Mouse (Mus musculus) MEL (cell line): ENCODE data around the gene Pard3b. TPM values are rescaled to one million over a fixed set of nuclear protein-coding genes. Genes with fewer than 3 reads are reported as not detected.

ENCODE experiments used
- DNase-seq: peaks from one replicate; pipeline ENCODE4 v3.0.0; 2011; ENCODE audit warnings: low read depth, low spot score
- H3K27ac ChIP-seq: 2 replicates; pipeline ENCODE4 v1.5.1; 2012; ENCODE audit warnings: low read depth, mild to moderate bottlenecking, control low read depth, low read length, moderate library complexity; ENCODE audit not compliant: control insufficient read depth
- H3K27me3 ChIP-seq, 2 experiments: fragments of 150-350 bp in 1 of 2; sonication (generic) in 1 of 2; 2 replicates each; pipeline ENCODE4 v1.6.1; 2012; ENCODE audit warnings: low read length in 2 of 2, mild to moderate bottlenecking in 2 of 2, improper control_type of control experiment in 1 of 2, moderate library complexity in 1 of 2; ENCODE audit not compliant: insufficient read depth in 2 of 2, control insufficient read depth in 1 of 2
- H3K36me3 ChIP-seq, 2 experiments: 2 replicates each; pipeline ENCODE4 v1.6.1; 2012 to 2014; ENCODE audit warnings: low read length in 2 of 2, improper control_type of control experiment in 1 of 2, inconsistent platforms in 1 of 2, mild to moderate bottlenecking in 1 of 2; ENCODE audit not compliant: insufficient read depth in 2 of 2, control insufficient read depth in 1 of 2
- H3K4me1 ChIP-seq, 2 experiments: fragments of 150-350 bp in 1 of 2; sonication (generic) in 1 of 2; 2 replicates each; pipeline ENCODE4 v1.6.1; 2012; ENCODE audit warnings: low read length in 2 of 2, improper control_type of control experiment in 1 of 2, mild to moderate bottlenecking in 1 of 2; ENCODE audit not compliant: insufficient read depth in 2 of 2, control insufficient read depth in 1 of 2
- H3K4me3 ChIP-seq, 2 experiments: fragments of 150-350 bp in 1 of 2; sonication (generic) in 1 of 2; 2 replicates each; pipeline ENCODE4 v1.5.1; 2012; ENCODE audit warnings: low read depth in 2 of 2, low read length in 2 of 2, mild to moderate bottlenecking in 2 of 2, moderate library complexity in 2 of 2, control low read depth in 1 of 2, improper control_type of control experiment in 1 of 2; ENCODE audit not compliant: control insufficient read depth in 1 of 2, insufficient read depth in 1 of 2
- H3K79me2 ChIP-seq: 2 replicates; pipeline ENCODE4 v1.6.1; 2012; ENCODE audit warnings: mild to moderate bottlenecking, low read length, moderate library complexity; ENCODE audit not compliant: control insufficient read depth, poor library complexity, insufficient read depth
- H3K9ac ChIP-seq: 2 replicates; pipeline ENCODE4 v1.6.1; 2012; ENCODE audit warnings: low read depth, mild to moderate bottlenecking, control low read depth, low read length, moderate library complexity; ENCODE audit not compliant: control insufficient read depth, poor library complexity, severe bottlenecking
- H3K9me3 ChIP-seq: fragments of 150-350 bp; sonication (generic); replicated peaks from 2 replicates; pipeline ENCODE4 v1.6.1; 2012; ENCODE audit warnings: mild to moderate bottlenecking, low read length, improper control_type of control experiment, moderate library complexity; ENCODE audit not compliant: insufficient read depth
- BHLHE40 ChIP-seq: IDR thresholded peaks from 2 replicates; pipeline ENCODE4 v1.6.1; 2012; ENCODE audit warnings: low read depth, mild to moderate bottlenecking, inconsistent platforms, low read length, improper control_type of control experiment, borderline replicate concordance
- CHD2 ChIP-seq: IDR thresholded peaks from 2 replicates; pipeline ENCODE4 v1.6.1; 2011; ENCODE audit warnings: low read length, improper control_type of control experiment
- CTCF ChIP-seq, 3 experiments: IDR thresholded peaks in 2 of 3; conservative IDR thresholded peaks in 1 of 3; 2 replicates each; pipeline ENCODE4 v1.5.1; 2011 to 2012; ENCODE audit warnings: low read length in 3 of 3, low read depth in 2 of 3, mild to moderate bottlenecking in 2 of 3, improper control_type of control experiment in 1 of 3, inconsistent platforms in 1 of 3, mixed read lengths in 1 of 3, moderate library complexity in 1 of 3; ENCODE audit not compliant: control insufficient read depth in 1 of 3, insufficient read depth in 1 of 3, poor library complexity in 1 of 3, severe bottlenecking in 1 of 3
- ELF1 ChIP-seq: IDR thresholded peaks from 2 replicates; pipeline ENCODE4 v1.6.1; 2014; ENCODE audit warnings: low read depth, mild to moderate bottlenecking, inconsistent platforms, low read length, improper control_type of control experiment, moderate library complexity
- EP300 ChIP-seq, 2 experiments: IDR thresholded peaks; 2 replicates each; pipeline ENCODE4 v1.6.1; 2011; ENCODE audit warnings: improper control_type of control experiment in 2 of 2, low read length in 2 of 2, low read depth in 1 of 2, mild to moderate bottlenecking in 1 of 2
- ETS1 ChIP-seq: IDR thresholded peaks from 2 replicates; pipeline ENCODE4 v1.6.1; 2012; ENCODE audit warnings: low read depth, mild to moderate bottlenecking, inconsistent platforms, low read length, improper control_type of control experiment, moderate library complexity
- GABPA ChIP-seq: IDR thresholded peaks from 2 replicates; pipeline ENCODE4 v1.6.1; 2012; ENCODE audit warnings: low read depth, mild to moderate bottlenecking, inconsistent platforms, low read length, improper control_type of control experiment, moderate library complexity
- MAZ ChIP-seq: IDR thresholded peaks from 2 replicates; pipeline ENCODE4 v1.6.1; 2012; ENCODE audit warnings: low read depth, mild to moderate bottlenecking, inconsistent platforms, low read length, improper control_type of control experiment
- MEF2A ChIP-seq: IDR thresholded peaks from 2 replicates; pipeline ENCODE4 v1.6.1; 2014; ENCODE audit warnings: low read depth, mild to moderate bottlenecking, inconsistent platforms, low read length, improper control_type of control experiment; ENCODE audit not compliant: poor library complexity, insufficient replicate concordance, severe bottlenecking; ENCODE audit errors: extremely low read depth
- MYC ChIP-seq: IDR thresholded peaks from 2 replicates; pipeline ENCODE4 v1.6.1; 2011; ENCODE audit warnings: low read depth, mild to moderate bottlenecking, low read length, improper control_type of control experiment, moderate library complexity
- NELFE ChIP-seq: IDR thresholded peaks from 2 replicates; pipeline ENCODE4 v1.6.1; 2011; ENCODE audit warnings: low read depth, low read length, improper control_type of control experiment
- POLR2A ChIP-seq, 2 experiments: IDR thresholded peaks; 2 replicates each; pipeline ENCODE4 v1.6.1; 2011 to 2012; ENCODE audit warnings: low read length in 2 of 2, mild to moderate bottlenecking in 2 of 2, control low read depth in 1 of 2, improper control_type of control experiment in 1 of 2, low read depth in 1 of 2, moderate library complexity in 1 of 2; ENCODE audit not compliant: control insufficient read depth in 1 of 2, insufficient read depth in 1 of 2, poor library complexity in 1 of 2
- RAD21 ChIP-seq: IDR thresholded peaks from 2 replicates; pipeline ENCODE4 v1.6.1; 2011; ENCODE audit warnings: mild to moderate bottlenecking, low read depth, low read length, improper control_type of control experiment
- RCOR1 ChIP-seq: IDR thresholded peaks from 2 replicates; pipeline ENCODE4 v1.6.1; 2012; ENCODE audit warnings: low read depth, mild to moderate bottlenecking, inconsistent platforms, low read length, improper control_type of control experiment
- SIN3A ChIP-seq: IDR thresholded peaks from 2 replicates; pipeline ENCODE4 v1.6.1; 2012; ENCODE audit warnings: low read length, improper control_type of control experiment, inconsistent platforms
- TAL1 ChIP-seq: IDR thresholded peaks from 2 replicates; pipeline ENCODE4 v1.6.1; 2012; ENCODE audit warnings: mild to moderate bottlenecking, inconsistent platforms, low read length, moderate library complexity, mixed read lengths
- TCF12 ChIP-seq: IDR thresholded peaks from 2 replicates; pipeline ENCODE4 v1.6.1; 2014; ENCODE audit warnings: low read depth, mild to moderate bottlenecking, inconsistent platforms, low read length, improper control_type of control experiment, moderate library complexity
- USF1 ChIP-seq: IDR thresholded peaks from 2 replicates; pipeline ENCODE4 v1.6.1; 2014; ENCODE audit warnings: low read depth, mild to moderate bottlenecking, inconsistent platforms, low read length, improper control_type of control experiment, moderate library complexity
- USF2 ChIP-seq, 2 experiments: IDR thresholded peaks; 2 replicates each; pipeline ENCODE4 v1.6.1; 2011 to 2012; ENCODE audit warnings: improper control_type of control experiment in 2 of 2, low read length in 2 of 2, borderline replicate concordance in 1 of 2, inconsistent platforms in 1 of 2, low read depth in 1 of 2, mild to moderate bottlenecking in 1 of 2; ENCODE audit not compliant: insufficient read depth in 1 of 2
- polyA plus RNA-seq, 2 experiments: library from polyadenylated mRNA; stranded (reverse) in 1 of 2; unstranded in 1 of 2; fragments of >175 nt in 1 of 2; fragments of >200 nt in 1 of 2; gene quantifications; 2 replicates each; pipeline versions ENCODE4 v1.2.1 to v1.2.4; 2012; ENCODE audit warnings: low replicate concordance in 2 of 2, low read depth in 1 of 2; ENCODE audit not compliant: insufficient read length in 2 of 2, insufficient read depth in 1 of 2, missing spikeins in 1 of 2
- total RNA-seq: library from RNA; depleted of rRNA; stranded (reverse); fragments of 300-350 nt; gene quantifications from 2 replicates; pipeline ENCODE4 v1.2.3, GENCODE M21; 2012

The Pard3b gene
- total and polyA plus RNA-seq, 3 experiments: not detected

DNA sequence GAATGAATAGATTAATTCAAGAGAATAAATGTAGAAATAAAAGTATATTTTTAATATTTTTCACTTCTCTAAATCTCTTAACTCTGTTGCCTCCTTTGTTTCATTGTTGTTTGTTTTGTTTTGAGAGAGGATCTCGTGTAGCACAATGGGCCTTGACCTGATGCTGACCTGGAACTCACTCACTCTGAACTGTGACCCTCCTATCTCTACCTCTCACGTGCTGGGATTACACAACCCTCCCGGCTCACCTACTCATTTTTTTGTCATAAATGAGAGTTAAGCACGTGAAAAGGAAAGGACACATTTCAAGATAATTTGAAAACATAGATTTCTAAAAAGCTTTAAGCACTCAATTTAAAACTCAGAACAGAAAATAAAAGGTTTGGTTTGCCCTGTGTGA lies 928.0 kb downstream of the Pard3b start:
- no peaks in the 10 kb centered on the region for H3K27me3 ChIP-seq
- no peak for DNase-seq
- H3K27ac ChIP-seq: no peak overlapping the region
- H3K9ac ChIP-seq: no peak overlapping the region
- H3K9me3 ChIP-seq: no peaks in the 10 kb centered on the region
- H3K36me3 ChIP-seq: no peaks in the 10 kb centered on the region
- TF ChIP-seq BHLHE40 (no peak), RAD21 (no peak), SIN3A (no peak), USF1 (no peak), TCF12 (no peak), POLR2A (IDR thresholded peaks at IDR 0.05; ENCODE audit: control insufficient read depth in 1 of 2, insufficient read depth in 1 of 2, low read depth in 1 of 2, low read length in 2 of 2, poor library complexity in 1 of 2) (no peak), NELFE (no peak), ELF1 (no peak), GABPA (no peak), ETS1 (no peak), MYC (no peak), MAZ (no peak)
- no peaks in the 10 kb centered on the region for H3K4me1 ChIP-seq
- no peaks in the 10 kb centered on the region for H3K79me2 ChIP-seq
- no peak overlapping the region for H3K4me3 ChIP-seq

DNA sequence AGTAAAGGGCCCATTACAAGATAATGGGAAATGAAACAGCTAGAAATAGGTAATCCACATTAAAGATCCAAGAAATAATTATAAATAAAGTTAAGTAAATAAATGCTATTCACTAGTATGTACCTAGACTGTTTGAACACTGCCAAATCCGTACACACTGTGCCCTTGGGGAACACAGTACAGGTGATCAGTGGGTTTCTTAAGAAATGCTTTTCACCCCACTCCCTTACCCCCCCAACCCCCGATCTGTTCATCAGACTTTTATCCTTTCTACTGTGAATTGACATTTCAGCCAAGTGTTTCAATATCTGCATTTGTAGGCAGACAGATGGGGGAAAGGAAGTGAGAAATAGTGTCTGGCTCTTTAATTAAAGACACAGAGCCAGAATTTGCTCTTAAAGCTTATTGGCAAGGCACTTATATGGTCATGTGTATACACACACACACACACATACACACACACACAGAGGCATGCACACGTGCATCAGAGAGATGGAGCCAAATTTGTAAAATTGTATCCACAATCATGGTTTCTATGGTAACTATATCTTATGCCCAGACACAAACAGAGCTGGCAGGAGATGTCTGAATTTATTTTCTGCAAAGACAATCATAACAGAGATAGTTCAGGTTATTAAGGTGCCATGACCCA lies 938.4 kb downstream of the Pard3b start:
- Histone ChIP-seq H3K27ac (no peak overlapping the region), H3K9ac (no peak overlapping the region), H3K27me3 (no peaks in the 10 kb centered on the region), H3K36me3 (no peaks in the 10 kb centered on the region), H3K4me1 (no peaks in the 10 kb centered on the region), H3K79me2 (no peaks in the 10 kb centered on the region), H3K4me3 (no peak overlapping the region), H3K9me3 (no peaks in the 10 kb centered on the region)
- no peak for DNase-seq
- no peak for TF ChIP-seq TAL1
- no peak for TF ChIP-seq USF2 (IDR thresholded peaks at IDR 0.05; ENCODE audit: borderline replicate concordance in 1 of 2, insufficient read depth in 1 of 2, low read depth in 1 of 2, low read length in 2 of 2)
- no peak for TF ChIP-seq CTCF (IDR thresholded peaks at IDR 0.05 in 2 of 3, conservative IDR thresholded peaks at IDR 0.05 in 1 of 3; ENCODE audit: control insufficient read depth in 1 of 3, insufficient read depth in 1 of 3, low read depth in 2 of 3, low read length in 3 of 3, poor library complexity in 1 of 3, severe bottlenecking in 1 of 3)
- no peak for TF ChIP-seq CHD2
- no peak for TF ChIP-seq EP300 (IDR thresholded peaks at IDR 0.05; ENCODE audit: low read depth in 1 of 2, low read length in 2 of 2)
- no peak for TF ChIP-seq NELFE
- no peak for TF ChIP-seq MEF2A
- TF ChIP-seq TCF12: no peak
- TF ChIP-seq RCOR1: no peak
